13 mouse cellular contexts compared by ENCODE assay signal in the genomic region with DNA sequence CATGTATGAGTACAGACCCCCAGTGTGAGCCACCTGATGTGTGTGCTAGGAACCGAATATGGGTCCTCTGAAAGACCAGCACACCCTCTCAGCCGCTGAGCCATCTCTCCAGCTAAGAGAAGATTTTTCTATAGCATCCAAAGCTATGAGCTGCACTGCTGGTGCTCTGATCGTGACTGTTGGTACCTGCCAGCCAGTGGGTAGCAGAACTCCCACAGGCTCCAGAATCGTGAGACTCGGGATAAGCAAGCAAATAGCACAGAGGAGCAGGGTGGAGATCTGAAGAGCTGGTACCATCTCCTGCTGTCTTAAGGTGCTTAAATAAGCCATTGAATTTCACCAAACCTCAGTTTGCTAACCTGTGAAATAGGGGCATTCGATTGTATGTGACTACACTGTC. TPM values are rescaled to one million over a fixed set of nuclear protein-coding genes. Genes with fewer than 3 reads are reported as not detected.
DNase-seq lines count a peak whose midpoint lies in the region.
"Had no signal": no experiment of that assay in that cellular context is flagged by ENCODE, and none has a peak within 500 bp of the region (broad histone marks: within the 10 kb centered on the region; RNA-seq: fewer than 3 reads in every experiment).

No protein-coding gene starts in this region.

- DNase-seq in frontal cortex, postnatal 36 days (ENCODE audit: low spot score in 2 of 2), result peak; percentile 44 to 59
- no peak for DNase-seq in frontal cortex, postnatal 10 days (ENCODE audit: low spot score in 2 of 2)
- peak; percentile 30 to 59 for DNase-seq in left cerebral cortex, adult 9 months (ENCODE audit: low spot score in 2 of 2)
- DNase-seq in left cerebral cortex, postnatal 14 days (ENCODE audit: low spot score in 2 of 2), result no peak
- DNase-seq in brain, adult 2 months (ENCODE audit: low read depth, low spot score), result peak; percentile 80
- peak; percentile 53 for DNase-seq in telencephalon, adult 2 months (ENCODE audit: low read depth, low spot score)
- DNase-seq: adrenal gland, postnatal 14 days; cerebellum, adult 18-20 months; cerebellum, adult 9-11 months; cerebellum, postnatal 36 days; gastrocnemius, adult 2 months; gastrocnemius, postnatal 25 days; heart, postnatal 36 days had no signal

- intact Hi-C loops in left cerebral cortex, postnatal 14 days (cut with DNase I), result no loop called here

RNA-seq across cellular contexts. Expression of a gene that starts 34.7 kb away (rescaled TPM):
- 1 to 10 TPM; 3.2 to 4.5 TPM for total RNA-seq in left cerebral cortex, postnatal 14 days (2021)

Comparison
In these comparisons a context has a peak if more than half of its experiments do, and no peak if none do; other contexts are left out.
1. DNase-seq: peak in frontal cortex, postnatal 36 days (2 of 2), left cerebral cortex, adult 9 months (2 of 2), brain, adult 2 months (single experiment) and telencephalon, adult 2 months (single experiment); none in frontal cortex, postnatal 10 days (0 of 2) and left cerebral cortex, postnatal 14 days (0 of 2).